Mouse (Mus musculus) spleen, postnatal 10 days (tissue): Measurements from ENCODE around the gene Cubn.

ENCODE experiments used
- DNase-seq, 2 experiments: peaks; one replicate each; pipeline ENCODE4 v3.0.0; 2021 to 2022; ENCODE audit warnings: low spot score in 2 of 2

Cubn gene

GRCm38 (mm10) chr2:13237140-13237901 is 254.3 kb downstream of the Cubn start:
- DNase-seq: peak; percentile 24 to 52

DNA sequence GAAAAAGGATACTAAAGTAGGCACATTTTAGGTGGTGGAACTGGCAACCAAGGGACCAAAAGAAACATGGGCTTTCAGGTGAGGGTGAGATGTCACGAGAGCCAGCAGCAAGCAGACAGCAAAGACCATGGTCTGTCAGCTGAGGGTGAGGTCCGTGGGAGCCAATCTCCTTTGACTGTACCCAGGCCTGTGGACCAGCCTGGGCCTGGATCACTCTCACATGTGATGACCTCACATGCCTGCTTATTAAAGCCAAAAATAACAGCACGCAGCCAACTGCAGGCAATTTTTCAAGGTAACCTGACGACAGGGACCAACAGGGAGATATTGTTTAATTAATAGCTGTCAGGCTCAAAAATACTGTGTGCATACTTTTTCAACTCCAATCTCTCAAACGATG is 255.9 kb downstream of the Cubn start:
- DNase-seq: no peak

DNA sequence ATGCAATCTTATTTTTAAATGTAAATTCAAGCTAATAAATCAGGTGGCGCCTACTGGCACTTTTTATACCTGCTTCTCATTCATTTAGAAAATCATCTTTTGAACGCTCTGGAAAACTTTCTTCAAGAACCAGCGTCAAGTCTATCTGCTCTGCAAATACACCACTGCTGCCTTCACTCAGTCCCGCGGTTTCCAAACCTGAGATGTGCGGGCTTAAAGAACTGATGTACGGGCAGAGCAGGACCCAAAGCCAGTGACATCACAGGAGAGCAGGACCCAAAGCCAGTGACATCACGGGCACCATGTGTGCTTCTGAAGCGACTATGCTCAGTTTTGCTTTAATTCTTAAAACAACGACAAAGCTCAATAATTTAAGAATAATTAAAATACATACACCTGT is 256.8 kb downstream of the Cubn start:
- DNase-seq: no peak

DNA sequence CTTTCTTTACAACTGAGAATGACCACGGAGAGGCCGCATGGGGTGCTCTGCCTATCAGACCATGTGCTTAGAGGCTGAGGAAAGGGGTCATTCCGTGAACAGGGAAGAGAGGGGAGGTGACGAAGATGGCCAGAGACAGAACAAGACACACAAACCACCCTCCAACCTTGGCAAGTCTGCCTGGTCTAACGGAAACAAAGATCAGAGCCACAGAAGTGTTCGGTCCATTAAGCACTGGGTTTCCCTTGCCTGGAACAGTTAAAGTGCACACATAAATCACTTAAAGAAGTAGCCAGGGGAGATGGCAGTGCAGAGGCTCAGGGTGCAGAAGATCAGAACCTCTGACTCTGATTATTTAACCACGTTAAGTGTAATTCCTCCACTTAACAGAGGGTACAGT is 257.7 kb downstream of the Cubn start:
- no peak for DNase-seq

- DNase-seq: no peak
Measured at GRCm38 (mm10) chr2:13233254-13233835, 258.3 kb downstream of the Cubn start.

GRCm38 (mm10) chr2:13232305-13232704 is 259.3 kb downstream of the Cubn start:
- DNase-seq: no peak

DNA sequence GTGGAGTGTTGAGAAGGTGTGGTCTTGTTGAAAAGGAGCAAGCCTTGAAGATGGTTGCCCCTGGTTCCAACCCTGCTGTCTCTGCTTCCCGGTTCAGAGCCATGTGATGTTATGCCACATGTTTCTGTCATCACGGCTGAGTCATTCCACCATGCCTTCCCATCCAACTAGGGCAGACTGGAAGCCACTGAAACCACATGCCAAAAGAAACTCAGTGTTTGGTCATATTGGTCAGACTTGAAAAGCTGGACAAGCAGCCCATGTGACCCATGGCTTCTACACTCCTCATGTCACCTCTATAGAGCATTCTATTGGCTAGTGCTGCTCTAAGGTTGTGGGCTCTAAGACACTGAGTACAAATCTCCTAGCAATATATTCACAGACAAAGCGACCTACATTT is 261.9 kb downstream of the Cubn start:
- DNase-seq: no peak
